Mouse (Mus musculus): ENCODE results near the gene Marveld3.

The Marveld3 gene

DNA sequence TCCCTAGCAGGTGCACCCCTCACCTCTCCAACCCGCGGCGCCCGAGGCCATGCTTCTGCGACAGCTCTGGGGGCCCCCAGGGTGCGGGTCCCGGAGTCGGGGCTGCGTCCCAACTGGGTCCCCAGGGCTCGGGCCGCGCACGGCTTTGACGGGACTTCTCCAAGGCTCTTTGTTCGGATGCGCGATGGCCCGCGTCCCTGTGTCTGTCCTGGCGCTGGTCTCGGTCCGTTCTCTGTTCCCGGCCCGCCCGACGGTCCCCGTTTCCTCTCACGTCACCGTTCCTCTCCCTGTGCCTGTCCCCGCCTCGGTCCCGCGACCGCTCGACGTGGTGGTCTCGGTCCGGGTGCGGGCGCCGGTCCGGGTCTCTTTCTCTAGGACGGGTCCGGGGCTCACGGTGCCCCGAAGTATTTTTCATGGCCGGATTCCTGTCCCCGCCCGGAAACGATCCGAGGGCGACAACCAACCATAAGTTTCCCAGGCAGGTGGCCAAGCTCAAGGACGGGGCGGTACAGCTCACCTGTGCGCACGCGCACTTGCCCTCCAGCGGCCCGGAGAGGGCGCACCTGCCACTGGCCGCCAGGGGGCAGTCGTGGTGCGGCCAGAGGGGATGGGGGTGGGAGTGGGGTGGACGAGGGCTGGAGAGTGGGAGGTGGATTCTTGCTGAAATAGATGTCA is at the start of gene Marveld3:
Gene Marveld3 (minus strand): TSS at position 511 of the 675 bp plus-strand sequence.
- no peak for DNase-seq

DNA sequence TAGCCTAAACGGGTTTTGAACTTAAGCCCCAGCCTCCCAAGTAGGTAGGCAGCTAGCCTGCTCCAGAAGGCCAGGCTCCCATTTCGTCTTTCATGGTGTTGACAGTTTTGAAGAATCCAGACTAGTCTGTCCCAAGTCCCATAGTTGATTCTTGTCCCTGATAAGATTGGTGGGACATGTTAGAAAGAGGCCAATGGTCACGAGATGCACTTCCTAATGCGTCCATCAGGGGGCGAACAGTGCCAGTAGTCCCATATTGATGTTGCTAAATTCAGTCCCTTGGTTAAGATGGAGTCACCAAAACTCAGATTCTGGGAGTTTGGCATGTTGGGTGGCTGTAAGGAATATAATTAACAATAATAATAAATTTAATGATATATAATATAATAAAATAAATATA is 48.9 kb upstream of the Marveld3 start:
- DNase-seq, result peak; percentile 31

DNA sequence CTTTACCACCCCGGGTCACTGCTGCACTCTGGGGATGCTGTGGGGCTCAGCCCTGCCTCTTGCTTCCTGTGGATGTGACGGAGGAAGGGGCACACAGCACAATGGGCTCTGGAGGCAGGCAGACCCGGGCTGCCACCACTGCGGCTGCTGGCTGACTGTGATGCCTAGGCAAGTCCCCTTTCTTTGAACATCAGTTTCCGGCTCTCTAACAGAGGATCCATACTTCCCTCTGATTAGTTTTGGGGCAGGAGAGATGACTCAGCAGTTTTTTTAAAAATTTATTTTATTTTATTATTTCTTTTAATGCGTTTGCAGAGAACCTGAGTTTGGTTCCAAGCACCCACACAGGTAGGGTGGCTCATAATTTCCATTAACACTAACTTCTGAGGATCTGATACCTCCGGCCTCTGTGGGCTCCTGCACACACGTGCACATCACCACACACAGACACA is 47.0 kb upstream of the Marveld3 start:
- no peak for DNase-seq

- no peak for DNase-seq
These were observed 46.4 kb upstream of the Marveld3 start for GRCm38 (mm10) chr8:110008228-110008994.

DNA sequence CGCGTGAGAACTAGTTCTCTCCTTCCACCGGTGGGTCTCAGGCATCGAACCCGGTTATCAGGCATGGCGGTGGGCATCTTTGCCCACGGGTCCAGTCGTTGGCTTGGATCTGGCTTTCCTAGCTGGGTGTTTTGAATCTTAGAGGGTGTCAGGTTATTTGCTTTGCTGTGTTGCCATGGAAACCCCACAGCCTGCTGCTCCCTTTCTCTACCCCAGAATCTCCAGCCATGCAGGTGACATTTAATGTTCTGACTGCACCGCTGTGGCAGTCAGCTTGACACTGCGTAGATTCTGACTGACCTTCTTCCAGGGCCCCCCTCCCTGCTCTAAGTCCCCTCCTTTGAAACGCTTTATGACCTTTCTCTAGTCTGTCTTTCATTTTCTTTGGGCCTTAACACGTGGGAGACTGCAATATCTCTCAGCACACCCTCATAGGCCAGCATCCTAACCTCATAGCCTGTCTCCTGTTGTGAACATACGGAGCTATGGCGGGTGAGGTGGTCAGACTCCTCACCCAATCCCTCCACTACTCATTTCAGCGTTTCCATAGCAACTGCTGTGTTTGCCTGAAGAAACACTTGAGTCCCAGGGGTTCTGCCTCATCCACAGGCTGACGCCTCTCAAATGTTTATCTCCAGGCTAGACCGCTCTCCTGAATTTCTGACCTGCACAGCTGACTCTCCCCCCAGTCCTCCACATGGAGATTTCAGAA is 44.5 kb upstream of the Marveld3 start:
- DNase-seq, result no peak

GRCm38 (mm10) chr8:110004300-110004699 is 42.3 kb upstream of the Marveld3 start:
- DNase-seq, result no peak

DNA sequence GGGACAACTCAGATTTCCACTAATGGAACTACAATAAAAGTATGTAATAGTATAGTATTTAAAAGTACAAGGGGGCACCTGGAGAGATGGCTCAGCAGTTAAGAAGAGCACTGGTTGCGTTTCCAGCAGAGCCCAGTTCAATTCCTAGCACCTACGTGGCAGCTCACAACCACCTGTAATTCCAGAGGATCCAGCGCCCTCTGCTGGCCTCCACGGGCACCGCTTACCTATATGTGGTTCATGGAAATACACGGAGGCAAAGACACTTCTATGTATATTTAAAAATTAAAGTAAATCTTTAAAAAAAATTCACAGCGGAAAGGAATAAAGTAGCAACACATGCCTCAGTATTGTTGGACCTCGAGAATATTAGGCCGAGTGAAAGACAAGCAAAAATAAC is 41.0 kb upstream of the Marveld3 start:
- no peak for DNase-seq

DNA sequence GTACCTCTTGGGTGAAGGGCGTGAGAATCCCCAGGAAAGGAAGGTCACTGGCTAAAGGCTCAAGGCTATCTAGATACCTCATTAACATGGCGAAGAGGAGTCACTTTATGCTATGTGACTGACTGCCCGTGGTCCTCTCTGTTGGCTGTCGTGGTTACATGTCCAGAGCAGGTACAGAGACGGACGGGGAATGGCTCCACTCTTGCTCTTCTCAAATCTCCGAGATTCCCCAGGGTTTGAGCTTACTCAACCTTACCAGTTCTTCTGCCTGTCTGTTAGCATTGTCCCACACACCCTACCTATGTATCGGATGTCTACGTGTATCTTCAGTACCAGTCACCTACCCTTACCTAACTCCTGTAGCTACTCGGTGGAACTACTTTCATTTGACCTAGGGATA is 38.0 kb upstream of the Marveld3 start:
- no peak for DNase-seq

- DNase-seq, result no peak
These were observed 36.1 kb upstream of the Marveld3 start for GRCm38 (mm10) chr8:109998066-109998465.

DNA sequence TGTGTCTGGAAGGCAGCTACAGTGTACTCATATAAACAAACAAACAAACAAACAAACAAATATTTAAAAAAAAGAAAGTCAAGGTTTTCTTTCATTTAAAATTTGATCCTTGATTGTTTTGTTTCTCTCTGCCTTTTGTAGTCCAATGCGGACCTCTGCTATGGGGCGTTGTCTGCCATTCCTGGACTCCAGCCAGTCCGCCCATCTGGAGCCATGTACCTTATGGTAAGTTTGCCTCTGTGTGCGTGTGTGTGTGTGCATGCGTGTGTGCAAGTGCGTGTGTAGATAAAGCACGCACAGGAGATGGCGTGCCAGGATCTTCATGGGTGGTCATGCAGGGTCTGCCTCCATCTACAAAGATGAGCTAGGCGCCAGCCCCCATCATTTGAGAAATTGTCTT is 35.4 kb upstream of the Marveld3 start:
- DNase-seq, result no peak

DNA sequence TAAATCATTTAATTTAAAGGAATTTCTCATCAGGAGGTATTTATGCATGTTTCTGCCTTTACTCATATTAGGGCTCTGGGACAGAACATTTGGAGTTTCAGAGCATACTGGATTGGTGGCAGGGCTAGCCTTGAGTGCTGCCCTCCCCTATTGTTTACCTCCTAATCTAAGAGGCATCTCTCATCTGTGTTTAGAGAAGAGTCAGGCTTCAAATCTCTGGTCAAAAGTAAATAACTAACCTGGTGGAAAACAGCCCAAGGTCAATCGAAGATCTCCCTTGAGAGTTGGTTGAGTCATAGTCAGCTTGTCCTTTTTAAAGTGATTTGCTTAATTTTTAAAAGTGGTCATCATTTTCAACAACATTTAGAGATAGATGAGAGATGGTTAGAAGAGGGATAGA is 30.9 kb upstream of the Marveld3 start:
- DNase-seq, result no peak

GRCm38 (mm10) chr8:109992166-109992565 is 30.2 kb upstream of the Marveld3 start:
- DNase-seq, result no peak

GRCm38 (mm10) chr8:109990224-109990623 is 28.2 kb upstream of the Marveld3 start, which contains the start of gene Tat:
TSS of gene Tat (plus strand) at chr8:109990437.
- DNase-seq, result no peak

GRCm38 (mm10) chr8:109989151-109989550 is 27.1 kb upstream of the Marveld3 start:
- DNase-seq, result no peak

DNA sequence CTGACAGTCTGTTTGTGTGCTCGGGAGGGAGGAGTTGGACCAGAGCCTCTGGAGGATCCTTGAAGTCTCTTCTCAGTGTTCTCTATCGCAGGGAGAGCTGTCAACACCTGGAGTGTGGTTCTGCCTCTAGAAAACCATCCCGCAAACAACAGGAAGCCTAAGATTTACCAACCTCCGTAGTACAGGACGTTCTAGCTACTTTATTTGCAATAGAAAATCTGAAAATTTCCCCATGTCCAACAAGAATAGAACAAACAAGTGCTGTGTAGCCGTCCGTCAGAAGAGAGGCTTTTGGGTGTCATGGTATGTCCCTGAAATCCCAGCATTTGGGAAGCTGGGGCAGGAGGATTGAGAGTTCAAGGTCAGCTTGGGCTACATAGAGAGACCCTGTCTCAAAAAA is 25.8 kb upstream of the Marveld3 start:
- no peak for DNase-seq

DNA sequence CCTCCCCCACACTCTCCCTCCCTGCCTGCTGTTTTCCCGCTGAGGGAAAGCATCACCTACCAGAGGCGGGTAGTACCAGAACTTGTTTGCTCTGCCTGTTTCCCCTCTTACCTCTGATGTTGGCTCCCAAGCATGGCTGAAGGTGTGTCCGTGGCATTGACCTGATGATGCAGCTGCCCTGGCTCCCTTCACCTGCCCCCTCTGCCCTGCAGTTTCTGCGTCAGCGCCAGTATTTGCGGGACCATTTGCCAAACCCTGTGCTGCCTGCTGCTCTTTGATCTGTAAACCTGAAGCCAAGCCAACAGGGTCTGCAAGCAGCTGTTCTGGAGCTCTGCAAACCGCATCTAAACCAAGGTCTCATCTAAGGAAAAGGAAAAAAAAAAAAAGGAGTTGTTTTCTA is 24.4 kb upstream of the Marveld3 start:
- DNase-seq, result no peak

DNA sequence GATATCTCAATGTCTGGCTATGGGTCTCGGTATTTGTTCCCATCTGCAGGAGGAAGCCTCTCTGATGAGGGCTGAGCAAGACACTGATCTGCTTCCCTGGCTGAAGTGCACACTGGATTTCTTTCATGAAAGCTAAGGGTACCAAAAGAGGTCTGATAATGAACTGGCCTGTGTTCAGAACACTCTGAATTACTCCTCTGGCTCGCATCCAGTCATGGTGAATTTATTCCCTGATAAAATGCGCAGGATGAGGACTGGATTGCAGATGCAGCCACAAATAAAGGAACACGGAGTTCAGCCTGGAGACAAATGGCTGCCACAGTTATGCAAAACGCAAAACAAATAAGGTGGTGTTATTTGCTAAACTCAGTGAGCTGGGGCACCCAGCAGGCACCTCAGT is 21.9 kb upstream of the Marveld3 start:
- no peak for DNase-seq

DNA sequence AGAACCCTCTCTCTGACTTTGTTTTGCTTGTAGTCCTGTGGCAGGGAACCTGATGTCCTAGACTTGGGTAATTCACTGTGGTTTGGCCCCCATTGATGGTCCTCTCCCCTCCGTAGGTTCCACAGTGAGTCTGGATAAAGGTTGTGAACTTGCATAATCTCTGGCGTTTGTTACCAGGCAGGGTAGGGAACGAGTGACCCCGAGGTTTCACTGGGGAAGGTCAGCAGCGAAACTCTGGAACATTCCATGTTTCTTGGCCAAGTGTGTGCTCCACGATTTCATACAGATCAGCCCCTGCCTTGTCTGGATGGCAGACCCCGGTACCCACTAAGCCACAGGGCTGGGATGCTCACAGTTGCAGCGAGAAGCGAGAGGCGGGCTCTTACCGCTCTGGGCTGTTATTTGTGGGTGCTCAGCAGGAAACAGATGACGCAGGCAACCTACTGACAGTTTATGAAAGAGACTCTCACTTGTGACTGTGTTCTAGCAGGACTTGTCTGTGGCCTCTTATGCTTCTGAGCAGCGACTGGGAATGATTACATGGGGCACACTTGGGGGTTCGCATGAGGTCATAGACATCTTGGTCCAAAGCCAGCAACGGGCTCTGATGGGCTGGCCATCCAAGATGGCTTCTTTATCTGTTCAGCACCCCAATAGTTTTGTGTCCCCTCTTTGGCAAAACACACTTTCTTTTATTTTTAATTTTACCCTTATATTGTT is 20.5 kb upstream of the Marveld3 start:
- DNase-seq, result no peak

DNA sequence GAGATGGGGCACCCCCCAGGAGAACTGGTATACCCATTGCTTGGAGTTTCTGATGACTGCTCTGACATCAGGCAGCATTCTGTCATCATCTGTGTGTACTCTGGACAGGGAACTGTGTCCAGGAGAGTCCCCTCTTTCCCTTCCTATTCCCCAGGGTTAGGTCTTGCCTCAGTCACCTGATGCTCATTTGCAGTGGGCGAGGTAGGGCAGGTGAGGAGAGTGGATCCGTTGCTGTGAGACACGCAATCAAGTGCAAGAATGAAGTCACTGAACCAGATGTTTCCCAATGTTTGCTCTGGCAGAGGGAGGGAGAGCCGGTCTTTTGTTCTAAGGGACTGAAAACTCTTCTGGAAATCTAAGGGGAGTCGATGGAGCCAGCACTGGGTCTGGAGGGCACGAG is 17.3 kb upstream of the Marveld3 start:
- no peak for DNase-seq

- no peak for DNase-seq
These were observed 10.9 kb upstream of the Marveld3 start for GRCm38 (mm10) chr8:109972901-109973300.

DNA sequence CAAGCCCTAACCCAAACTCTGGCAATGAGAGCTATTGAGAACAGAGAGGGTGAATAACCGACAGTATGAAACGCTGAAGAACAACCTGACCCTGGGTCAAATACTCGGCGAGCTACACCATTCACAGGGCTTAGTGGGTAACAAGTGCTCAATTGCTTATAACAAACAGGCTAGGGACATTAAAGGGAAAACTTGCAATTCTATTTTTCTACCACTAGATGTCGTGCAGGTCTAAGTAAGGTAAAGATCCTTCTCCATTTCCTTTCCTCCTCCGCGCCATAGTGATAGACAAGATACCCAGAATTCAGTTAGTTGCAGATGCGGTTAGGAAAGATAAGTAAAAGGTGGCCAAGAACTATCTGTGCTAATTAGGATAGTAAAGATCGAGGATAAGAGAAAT is 8.3 kb upstream of the Marveld3 start:
- peak; percentile 60 for DNase-seq

DNA sequence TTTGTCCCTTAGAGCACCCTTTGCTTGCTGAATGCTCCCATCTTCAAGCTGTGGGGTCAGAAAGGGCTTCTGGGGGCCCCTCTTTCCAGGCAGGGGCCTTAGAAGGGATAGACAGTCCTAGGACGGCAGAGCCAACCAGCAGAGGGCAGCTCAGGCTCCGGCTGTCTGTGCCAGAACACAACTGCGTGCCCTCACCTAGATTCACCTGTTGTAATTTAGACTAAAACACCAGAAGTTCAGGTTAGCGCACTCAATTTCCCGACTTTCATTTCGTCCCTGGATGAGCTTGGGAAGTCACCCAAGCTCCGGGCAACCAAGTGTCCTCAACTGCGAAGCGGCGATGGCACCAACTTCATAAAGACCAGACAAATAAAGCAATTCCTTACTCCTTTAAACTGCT is 6.8 kb upstream of the Marveld3 start:
- DNase-seq, result no peak

GRCm38 (mm10) chr8:109964106-109964505 is 2.1 kb upstream of the Marveld3 start:
- no peak for DNase-seq
